Mouse (Mus musculus): Measurements from ENCODE around the gene Wdr12. TPM values are rescaled to one million over a fixed set of nuclear protein-coding genes. Genes with fewer than 3 reads are reported as not detected.

The Wdr12 gene
- total and polyA plus RNA-seq, 3 experiments, result 82.7 to 420 (median 94.4) TPM

DNA sequence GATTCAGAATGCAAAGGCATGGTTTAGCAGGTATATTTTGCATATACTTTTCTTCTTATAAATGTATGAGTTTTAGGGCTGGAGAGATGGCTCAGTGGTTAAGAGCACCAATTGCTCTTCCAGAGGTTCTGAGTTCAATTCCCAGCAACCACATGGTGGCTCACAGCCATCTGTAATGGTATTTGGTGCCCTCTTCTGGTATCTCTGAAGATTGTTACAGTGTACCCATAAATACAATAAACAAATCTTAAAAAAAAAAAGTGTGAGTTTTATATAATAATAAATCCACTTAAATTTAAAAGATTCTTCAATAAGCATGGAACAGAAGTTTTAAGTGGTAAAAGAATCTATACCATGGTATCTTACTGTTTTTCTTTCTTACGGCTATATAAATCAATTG lies 6.1 kb upstream of the Wdr12 start:
- Histone ChIP-seq H3K4me3 (ENCODE audit: control insufficient read depth in 1 of 2, insufficient read depth in 1 of 2, low read depth in 2 of 2, low read length in 2 of 2) (no peak overlapping the region), H3K9ac (ENCODE audit: control insufficient read depth, low read depth, low read length, poor library complexity, severe bottlenecking) (no peak overlapping the region), H3K27ac (ENCODE audit: control insufficient read depth, low read depth, low read length) (no peak overlapping the region), H3K4me1 (ENCODE audit: control insufficient read depth in 1 of 2, insufficient read depth in 2 of 2, low read length in 2 of 2) (no peaks in the 10 kb centered on the region; a peak in 1 of 4 replicates), H3K9me3 (replicated peaks; ENCODE audit: insufficient read depth, low read length) (no peaks in the 10 kb centered on the region), H3K36me3 (ENCODE audit: control insufficient read depth in 1 of 2, insufficient read depth in 2 of 2, low read length in 2 of 2) (no peaks in the 10 kb centered on the region; a peak in 1 of 4 replicates), H3K79me2 (ENCODE audit: control insufficient read depth, insufficient read depth, low read length, poor library complexity) (no peaks in the 10 kb centered on the region), H3K27me3 (ENCODE audit: control insufficient read depth in 1 of 2, insufficient read depth in 2 of 2, low read length in 2 of 2) (no peaks in the 10 kb centered on the region)
- TF ChIP-seq RAD21 (IDR thresholded peaks at IDR 0.05; ENCODE audit: low read depth, low read length), result peak; percentile 58
- TF ChIP-seq EP300 (IDR thresholded peaks at IDR 0.05; ENCODE audit: low read depth in 1 of 2, low read length in 2 of 2), result no peak
- peak; percentile 76 for TF ChIP-seq ZNF384 (IDR thresholded peaks at IDR 0.05; ENCODE audit: low read depth, low read length)
- peak; percentile 85; the same call in 1 of the 2 replicates for TF ChIP-seq MYC (IDR thresholded peaks at IDR 0.05; ENCODE audit: low read depth, low read length)
- TF ChIP-seq CTCF (IDR thresholded peaks at IDR 0.05 in 2 of 3, conservative IDR thresholded peaks at IDR 0.05 in 1 of 3; ENCODE audit: control insufficient read depth in 1 of 3, insufficient read depth in 1 of 3, low read depth in 2 of 3, low read length in 3 of 3, poor library complexity in 1 of 3, severe bottlenecking in 1 of 3), result peak; percentile 12 to 63 (median 14); a peak in 3 of 6 replicates
- TF ChIP-seq ZKSCAN1 (IDR thresholded peaks at IDR 0.05; ENCODE audit: low read depth, low read length), result no peak
- TF ChIP-seq SMC3 (IDR thresholded peaks at IDR 0.05; ENCODE audit: low read depth, low read length), result peak; percentile 58
- peak; percentile 35 for TF ChIP-seq ZC3H11A (IDR thresholded peaks at IDR 0.05; ENCODE audit: low read depth, low read length)
- peak; percentile 53 for DNase-seq (ENCODE audit: low read depth, low spot score)

DNA sequence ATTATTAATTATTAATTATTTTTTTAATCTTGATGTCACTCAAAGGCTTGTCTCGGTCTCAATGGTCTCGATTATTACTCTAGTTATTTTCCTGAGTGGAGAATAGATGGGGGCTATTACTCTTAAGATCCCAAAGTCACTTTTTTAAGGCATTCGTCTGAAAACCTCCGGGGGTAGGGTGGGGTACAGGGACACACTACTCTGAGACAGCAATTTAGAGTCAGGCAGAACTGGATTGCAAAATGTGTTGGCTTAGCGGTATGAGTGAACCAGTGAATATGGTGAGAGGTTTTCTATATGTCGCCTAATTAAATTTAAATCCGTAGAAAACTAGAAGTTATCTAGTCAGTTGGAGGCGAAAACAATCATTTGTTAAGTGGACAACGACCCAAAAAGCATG lies 394 bp upstream of the Wdr12 start:
- TF ChIP-seq GATA1 (IDR thresholded peaks at IDR 0.05; ENCODE audit: low read depth, low read length) (no peak), ZMIZ1 (IDR thresholded peaks at IDR 0.05; ENCODE audit: low read depth, low read length) (no peak), TBP (IDR thresholded peaks at IDR 0.05; ENCODE audit: low read depth, low read length) (no peak), TAL1 (IDR thresholded peaks at IDR 0.05; ENCODE audit: low read length) (no peak), RAD21 (IDR thresholded peaks at IDR 0.05; ENCODE audit: low read depth, low read length) (no peak), CHD1 (IDR thresholded peaks at IDR 0.05; ENCODE audit: low read depth, low read length) (no peak), POLR2AphosphoS2 (IDR thresholded peaks at IDR 0.05; ENCODE audit: low read length) (no peak), CHD2 (IDR thresholded peaks at IDR 0.05; ENCODE audit: low read length) (no peak), SIN3A (IDR thresholded peaks at IDR 0.05; ENCODE audit: low read length) (no peak), EP300 (IDR thresholded peaks at IDR 0.05; ENCODE audit: low read depth in 1 of 2, low read length in 2 of 2) (no peak), NELFE (IDR thresholded peaks at IDR 0.05; ENCODE audit: low read depth, low read length) (no peak), BHLHE40 (IDR thresholded peaks at IDR 0.05; ENCODE audit: borderline replicate concordance, low read depth, low read length) (no peak), POLR2AphosphoS5 (IDR thresholded peaks at IDR 0.05; ENCODE audit: borderline replicate concordance, low read depth, low read length) (no peak), ZC3H11A (IDR thresholded peaks at IDR 0.05; ENCODE audit: low read depth, low read length) (no peak), TCF12 (IDR thresholded peaks at IDR 0.05; ENCODE audit: low read depth, low read length) (no peak), USF1 (IDR thresholded peaks at IDR 0.05; ENCODE audit: low read depth, low read length) (no peak), ZKSCAN1 (IDR thresholded peaks at IDR 0.05; ENCODE audit: low read depth, low read length) (no peak), MAFK (IDR thresholded peaks at IDR 0.05; ENCODE audit: borderline replicate concordance, low read depth, low read length) (no peak)
- Histone ChIP-seq H3K4me3 (ENCODE audit: control insufficient read depth in 1 of 2, insufficient read depth in 1 of 2, low read depth in 2 of 2, low read length in 2 of 2) (peak overlapping the region; percentile 91 to 92), H3K36me3 (ENCODE audit: control insufficient read depth in 1 of 2, insufficient read depth in 2 of 2, low read length in 2 of 2) (peaks cover 9 to 21% of the 10 kb centered on the region in 2 experiments), H3K4me1 (ENCODE audit: control insufficient read depth in 1 of 2, insufficient read depth in 2 of 2, low read length in 2 of 2) (peaks cover 2 to 8% of the 10 kb centered on the region in 2 experiments; a peak in 2 of 4 replicates), H3K9me3 (replicated peaks; ENCODE audit: insufficient read depth, low read length) (no peaks in the 10 kb centered on the region), H3K27me3 (ENCODE audit: control insufficient read depth in 1 of 2, insufficient read depth in 2 of 2, low read length in 2 of 2) (no peaks in the 10 kb centered on the region), H3K27ac (ENCODE audit: control insufficient read depth, low read depth, low read length) (peak overlapping the region; percentile 28), H3K79me2 (ENCODE audit: control insufficient read depth, insufficient read depth, low read length, poor library complexity) (peaks cover 30% of the 10 kb centered on the region), H3K9ac (ENCODE audit: control insufficient read depth, low read depth, low read length, poor library complexity, severe bottlenecking) (peak overlapping the region; percentile 93)
- peak; percentile 59 for DNase-seq (ENCODE audit: low read depth, low spot score)

Data from MEL (cell line).